Mouse (Mus musculus) E14TG2a.4 (cell line): ENCODE data around the gene Nhlrc2.

Source experiments
- H3K27me3 ChIP-seq: 2 replicates; pipeline ENCODE4 v1.6.1; 2014; ENCODE audit warnings: low read length, control low read depth; ENCODE audit not compliant: insufficient read depth
- H3K36me3 ChIP-seq: 2 replicates; pipeline ENCODE4 v1.6.1; 2014; ENCODE audit warnings: low read length, control low read depth; ENCODE audit not compliant: insufficient read depth
- H3K4me1 ChIP-seq: replicated peaks from 2 replicates; pipeline ENCODE4 v1.6.1; 2014; ENCODE audit warnings: low read depth, low read length, control low read depth
- H3K4me3 ChIP-seq: replicated peaks from 2 replicates; pipeline ENCODE4 v1.5.1; 2014; ENCODE audit warnings: mild to moderate bottlenecking, low read length
- H3K9me3 ChIP-seq: 2 replicates; pipeline ENCODE4 v1.6.1; 2014; ENCODE audit warnings: low read length, control low read depth
- CTCF ChIP-seq: conservative IDR thresholded peaks from 2 replicates; pipeline ENCODE4 v1.5.1; 2014; ENCODE audit warnings: low read length
- NANOG ChIP-seq: IDR thresholded peaks from 2 replicates; pipeline ENCODE4 v1.6.1; 2014; ENCODE audit warnings: borderline replicate concordance, low read length, mixed read lengths
- POU5F1 ChIP-seq: IDR thresholded peaks from 2 replicates; pipeline ENCODE4 v1.6.1; 2014; ENCODE audit warnings: low read length, borderline replicate concordance

Gene Nhlrc2

GRCm38 (mm10) chr19:56652034-56652962 lies 104.2 kb downstream of the Nhlrc2 start:
- H3K4me1 ChIP-seq: peaks cover 42% of the 10 kb centered on the region
- TF ChIP-seq POU5F1: no peak
- no peak for TF ChIP-seq NANOG
- TF ChIP-seq CTCF: no peak

More at GRCm38 (mm10) chr19:56652034-56652962, 104.2 kb downstream of the Nhlrc2 start:
- H3K27me3 ChIP-seq: no peaks in the 10 kb centered on the region
- H3K9me3 ChIP-seq: peaks cover 7% of the 10 kb centered on the region
- H3K4me3 ChIP-seq: no peak overlapping the region
- H3K36me3 ChIP-seq: no peaks in the 10 kb centered on the region
